Mouse (Mus musculus): ENCODE data around the gene Arhgap22. TPM values are rescaled to one million over a fixed set of nuclear protein-coding genes. Genes with fewer than 3 reads are reported as not detected.

Gene Arhgap22
- total RNA-seq, 2 experiments from 2014 or later, result 0.86 to 2.1 TPM

DNA sequence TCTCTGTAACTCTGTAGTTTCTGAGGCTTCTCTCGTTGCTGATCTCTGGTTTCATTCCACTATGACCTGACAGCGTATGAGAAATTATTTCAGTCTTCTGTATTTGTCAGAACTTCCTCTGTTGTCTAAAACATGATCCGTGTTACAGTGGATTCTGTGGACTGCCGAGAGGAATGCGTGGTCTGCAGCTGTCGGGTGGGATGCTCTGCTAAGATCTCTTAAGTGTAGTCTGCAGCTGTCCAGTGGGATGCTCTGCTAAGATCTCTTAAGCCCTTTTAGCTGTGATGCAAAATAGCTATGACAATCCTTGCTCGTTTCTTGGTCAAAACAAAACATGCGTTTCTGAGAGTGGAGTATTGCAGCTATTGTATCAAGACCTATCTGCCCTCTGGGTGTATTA is 3.0 kb upstream of the Arhgap22 start:
- no peak for DNase-seq
- intact Hi-C loops (cut with DNase I; ENCODE audit: low total_unique reads), result loop anchor here (5.0 kb wide), 1 partner anchor 161 kb away; no protein-coding TSS in a partner anchor

DNA sequence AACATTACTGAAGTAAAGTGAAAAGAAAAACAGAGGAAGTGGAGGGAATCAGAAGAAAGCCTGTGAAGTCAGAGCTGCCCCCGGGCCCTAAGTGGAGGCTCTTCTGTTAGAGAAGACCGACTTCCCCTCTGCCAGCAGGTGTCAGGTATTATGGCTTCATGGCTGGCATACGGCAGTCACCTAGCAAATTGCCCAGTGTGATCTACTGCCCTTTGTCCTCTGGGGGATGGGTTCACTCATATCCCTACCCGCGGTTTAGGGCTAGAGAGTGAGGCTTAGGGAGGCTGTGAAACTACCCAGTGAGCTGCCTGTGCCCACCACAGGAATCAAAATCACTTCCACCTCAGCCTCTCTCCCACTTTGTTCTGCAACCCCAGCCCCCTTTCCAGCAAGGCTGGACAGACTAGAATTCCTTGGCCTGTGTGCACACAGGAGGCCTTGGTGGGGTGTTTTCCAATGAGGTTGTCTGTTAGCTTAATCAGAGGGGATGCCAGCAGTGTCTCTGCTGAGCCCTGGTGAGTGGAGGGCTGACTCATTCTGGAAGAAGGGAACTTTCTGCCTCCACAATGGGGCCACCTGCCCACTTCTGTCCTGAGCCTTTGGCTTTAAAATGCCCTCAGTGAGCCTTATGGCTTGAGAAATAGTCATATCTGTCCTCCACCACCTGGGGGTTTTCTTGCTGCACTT is 1.4 kb upstream of the Arhgap22 start:
- DNase-seq, result no peak
- intact Hi-C loops (cut with DNase I; ENCODE audit: low total_unique reads), result loop anchor here (5.0 kb wide), 1 partner anchor 160 kb away; no protein-coding TSS in a partner anchor

DNA sequence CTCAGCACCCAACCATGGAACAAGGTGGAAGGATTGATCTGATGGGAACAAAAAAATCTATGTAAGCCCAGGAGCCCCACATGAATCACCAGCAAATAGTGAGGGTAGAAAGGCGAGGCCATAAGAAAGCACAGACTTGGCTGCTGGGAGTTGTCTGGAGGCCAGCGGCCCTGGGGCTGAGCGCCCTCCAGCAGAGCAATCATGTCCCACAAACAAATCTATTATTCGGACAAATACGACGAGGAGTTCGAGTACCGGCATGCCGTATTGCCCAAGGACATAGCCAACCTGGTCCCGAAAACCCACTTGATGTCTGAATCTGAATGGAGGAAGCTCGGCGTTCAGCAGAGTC is 892 bp upstream of the Arhgap22 start:
- no peak for DNase-seq
- intact Hi-C loops (cut with DNase I; ENCODE audit: low total_unique reads), result loop anchor here (5.0 kb wide), 1 partner anchor 159 kb away; no protein-coding TSS in a partner anchor

DNA sequence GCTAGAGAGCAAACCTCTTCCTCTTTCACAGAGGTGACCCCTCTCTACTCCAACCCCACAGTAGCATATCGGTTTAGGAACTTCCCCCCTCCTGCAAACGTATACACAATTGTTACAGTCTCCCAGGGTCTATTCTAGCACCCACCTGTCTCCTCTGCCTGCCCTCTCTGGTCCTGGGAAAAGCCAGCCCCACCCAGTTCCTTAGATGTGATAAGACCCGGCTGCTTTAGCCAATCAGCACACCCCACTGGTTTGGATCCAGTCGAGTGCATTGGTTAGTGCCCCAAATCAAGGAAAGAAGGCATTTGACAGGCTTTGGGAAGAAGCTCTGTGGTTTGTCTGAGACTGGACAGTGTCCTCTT is 922 bp downstream of the Arhgap22 start:
- intact Hi-C loops (cut with DNase I; ENCODE audit: low total_unique reads), result loop anchor here (2.0 to 5.0 kb wide), 2 partner anchors 88 to 158 kb away; no protein-coding TSS in a partner anchor
- DNase-seq, result no peak

DNA sequence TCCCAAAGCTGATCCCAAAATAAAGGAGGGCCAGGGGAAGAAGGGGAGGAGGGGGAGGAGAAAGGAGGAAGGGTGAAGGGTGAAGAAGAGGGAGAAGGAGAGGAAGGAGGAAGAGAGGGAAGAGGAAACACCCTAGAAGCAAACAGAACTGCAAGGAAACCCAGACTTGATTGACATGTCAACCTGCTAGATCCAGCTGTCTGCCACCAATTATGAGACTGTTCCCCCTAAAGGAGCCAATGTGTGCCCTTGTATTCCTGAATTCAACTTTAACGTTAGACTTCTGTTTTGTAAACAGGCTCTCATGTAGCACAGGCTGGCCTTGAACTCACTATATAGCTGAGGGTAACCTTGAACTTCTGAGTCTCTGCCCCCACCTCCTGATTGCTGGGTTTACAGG is 1.3 kb downstream of the Arhgap22 start:
- intact Hi-C loops (cut with DNase I; ENCODE audit: low total_unique reads), result loop anchor here (2.0 kb wide), 1 partner anchor 88 kb away; no protein-coding TSS in a partner anchor
- no peak for DNase-seq

DNA sequence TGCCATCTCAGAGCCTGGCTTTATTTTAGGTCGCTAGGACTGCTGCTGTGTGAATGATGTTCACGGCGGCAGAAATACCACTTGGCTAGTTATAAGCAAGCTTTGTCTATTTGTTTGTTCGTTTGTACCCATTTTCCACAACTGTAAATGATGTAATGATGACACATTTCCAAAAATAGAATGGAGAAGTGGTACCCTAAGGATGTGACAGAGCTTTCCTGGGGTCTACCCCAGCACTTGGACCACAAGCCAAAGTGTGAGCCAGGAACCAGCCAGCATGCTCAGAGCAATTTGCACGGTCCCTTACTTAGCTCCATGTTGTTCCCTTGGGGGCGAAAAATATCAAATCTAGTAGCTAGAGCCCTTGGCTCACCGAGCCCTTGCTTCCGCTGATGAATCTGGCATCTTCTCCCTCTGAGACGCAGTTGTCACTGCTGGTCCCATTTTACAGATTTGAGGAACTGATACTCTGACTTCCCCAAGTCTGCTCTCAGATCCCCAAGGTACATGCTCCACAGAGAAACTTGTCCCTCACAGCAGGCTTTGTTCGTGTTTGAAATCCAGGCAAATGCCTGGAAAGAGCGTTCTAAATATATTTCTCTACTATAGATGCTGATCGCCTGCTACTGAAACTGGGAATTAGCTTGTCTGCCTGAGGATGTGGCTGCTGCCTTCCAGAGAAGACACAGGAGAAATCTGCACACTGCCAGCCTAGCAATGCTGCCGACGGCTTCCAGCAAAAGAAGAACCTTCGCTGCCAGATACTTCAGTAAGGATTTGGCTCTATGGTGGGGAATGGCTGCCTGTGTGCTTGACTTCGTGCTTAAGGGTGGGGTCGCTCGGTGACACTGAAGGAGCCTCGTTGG is 2.8 kb downstream of the Arhgap22 start:
- no peak for DNase-seq
- intact Hi-C loops (cut with DNase I; ENCODE audit: low total_unique reads), result no loop called here

DNA sequence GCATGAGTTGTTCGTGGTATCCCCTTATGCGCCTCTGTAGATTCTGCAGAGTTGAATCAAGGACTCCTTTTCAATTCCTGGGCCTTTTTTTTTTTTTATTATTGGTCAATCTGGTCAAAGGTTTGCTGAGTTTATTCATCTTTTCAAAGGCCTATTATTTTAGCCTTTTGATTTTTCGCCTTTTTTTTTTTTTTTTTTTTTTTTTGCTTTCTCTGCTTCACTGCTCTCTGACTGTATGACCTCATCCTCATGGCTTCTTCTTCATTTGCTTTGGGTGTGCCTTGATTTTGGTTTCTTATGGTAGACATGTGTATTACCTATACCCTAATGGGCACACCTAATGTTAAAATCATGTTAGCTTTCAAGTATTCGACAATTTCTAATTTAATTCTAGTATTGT is 11.4 kb downstream of the Arhgap22 start:
- intact Hi-C loops (cut with DNase I; ENCODE audit: low total_unique reads), result no loop called here
- DNase-seq, result no peak

DNA sequence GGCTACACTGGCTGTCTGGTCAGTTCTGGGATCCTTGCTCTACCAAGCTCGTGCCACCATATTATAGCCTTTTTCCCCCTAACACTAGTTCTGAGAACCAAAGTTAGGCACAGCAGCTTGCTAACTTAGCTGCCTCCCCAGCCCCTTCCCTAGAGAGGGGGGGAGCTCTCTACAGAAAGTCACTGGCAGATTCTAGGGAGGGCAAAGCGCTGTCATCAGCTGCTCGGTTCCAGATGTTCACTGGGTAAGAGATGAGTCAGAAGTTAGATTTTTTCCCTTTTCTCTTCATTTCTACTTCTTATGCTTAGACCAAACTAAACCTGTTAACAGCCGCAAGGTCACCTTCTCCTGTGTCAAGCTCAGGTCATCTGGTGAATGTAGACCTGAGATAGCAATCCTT is 16.8 kb downstream of the Arhgap22 start:
- no peak for DNase-seq
- intact Hi-C loops (cut with DNase I; ENCODE audit: low total_unique reads), result no loop called here

DNA sequence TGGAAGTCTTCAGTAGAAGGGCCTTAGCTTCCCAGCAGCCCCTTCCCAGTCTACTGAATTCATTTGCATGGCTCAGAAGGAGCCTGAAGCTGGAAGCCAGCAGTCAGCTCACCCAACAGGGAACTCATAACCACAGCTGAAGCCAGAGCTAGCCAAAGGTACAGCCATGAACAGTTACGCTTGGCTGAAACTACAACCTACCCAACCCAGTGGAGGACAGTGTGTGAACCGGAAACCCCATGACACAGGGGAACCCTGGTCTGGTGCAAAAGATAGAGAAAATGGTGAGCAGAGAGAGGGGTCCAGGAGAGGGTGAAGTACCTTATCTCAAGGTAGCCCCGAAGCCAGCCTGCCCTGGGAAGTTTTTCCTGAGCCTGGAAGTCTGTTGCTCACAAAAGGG is 17.5 kb downstream of the Arhgap22 start:
- intact Hi-C loops (cut with DNase I; ENCODE audit: low total_unique reads), result no loop called here
- no peak for DNase-seq

DNA sequence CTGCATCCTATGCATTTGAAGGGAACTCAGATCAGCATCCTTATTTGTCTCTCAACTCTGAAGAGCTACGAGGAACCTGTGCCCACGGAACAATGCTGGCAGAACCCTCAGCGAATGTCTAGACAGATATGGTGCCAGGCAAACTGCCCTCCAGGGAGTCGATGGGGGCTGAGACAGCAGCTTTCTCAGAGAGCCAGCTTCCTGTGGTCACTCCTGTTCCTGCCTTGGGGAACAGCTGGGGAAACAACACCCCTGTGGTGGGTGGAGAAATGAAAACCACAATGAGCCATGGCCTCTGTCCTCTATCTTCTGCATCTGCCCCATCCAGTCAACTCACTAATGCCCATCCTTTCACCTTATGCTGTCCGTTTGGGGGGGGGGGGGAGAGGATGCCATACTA is 18.2 kb downstream of the Arhgap22 start:
- intact Hi-C loops (cut with DNase I; ENCODE audit: low total_unique reads), result no loop called here
- DNase-seq, result peak; percentile 26

DNA sequence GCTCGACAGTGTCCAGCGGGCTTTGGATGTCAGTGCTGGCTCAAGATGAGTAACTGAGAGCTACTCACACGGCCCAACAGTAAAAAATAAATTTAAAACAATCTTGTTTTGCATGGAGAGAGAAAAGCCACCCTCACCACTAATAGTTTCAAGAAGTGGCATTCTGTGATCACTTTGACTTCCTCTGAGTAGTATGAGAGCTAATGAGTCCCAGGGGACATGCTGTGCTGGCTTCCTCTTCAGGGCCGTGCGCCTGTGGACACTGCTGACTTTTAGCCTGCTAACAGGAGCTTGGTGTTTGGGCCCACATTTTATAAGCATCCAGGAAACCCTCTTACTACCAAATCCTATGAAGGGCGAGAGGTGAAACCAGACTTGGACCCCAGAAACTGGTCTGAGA is 21.8 kb downstream of the Arhgap22 start:
- DNase-seq, result no peak
- intact Hi-C loops (cut with DNase I; ENCODE audit: low total_unique reads), result no loop called here

DNA sequence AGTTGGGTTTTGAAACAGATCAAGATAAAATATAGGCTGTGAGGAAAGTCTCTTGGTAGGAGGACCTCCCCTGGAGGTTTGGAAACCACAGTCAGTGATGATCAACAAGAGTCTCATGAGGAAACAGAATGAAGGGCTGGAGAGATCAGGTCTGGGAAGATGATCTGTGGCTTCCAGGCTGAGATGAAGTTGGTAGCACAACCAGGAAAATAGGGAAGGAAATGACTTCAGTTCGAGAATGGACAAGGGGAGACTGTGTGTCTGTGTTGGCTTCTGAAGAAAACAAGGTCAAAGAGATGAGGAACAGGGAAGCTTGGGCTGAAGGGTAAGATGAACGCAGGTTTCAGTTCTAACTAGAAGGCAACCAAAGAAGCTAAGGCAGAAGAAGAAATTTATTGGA is 26.6 kb downstream of the Arhgap22 start:
- no peak for DNase-seq

DNA sequence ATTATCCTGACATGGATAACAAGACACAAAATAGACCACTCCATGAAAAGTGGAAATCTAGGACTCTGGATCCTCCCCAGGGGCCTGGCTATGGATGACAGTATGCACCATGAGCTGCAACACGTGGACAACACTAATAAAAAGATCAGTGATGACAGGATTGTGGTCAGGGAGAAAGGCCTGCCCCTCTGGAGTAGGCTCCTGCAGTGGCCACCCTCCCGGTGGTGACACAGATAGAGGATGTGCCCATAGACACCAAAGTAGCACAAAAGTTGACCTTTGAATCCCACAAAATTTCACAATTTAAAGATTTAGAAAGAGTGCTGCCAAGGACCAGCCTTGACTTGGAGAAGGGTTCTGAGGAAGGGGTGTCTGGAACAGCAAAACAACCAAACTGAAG is 29.4 kb downstream of the Arhgap22 start:
- DNase-seq, result no peak
- intact Hi-C loops (cut with DNase I; ENCODE audit: low total_unique reads), result no loop called here

More for the DNA sequence above, 26.6 kb downstream of the Arhgap22 start:
- intact Hi-C loops (cut with DNase I; ENCODE audit: low total_unique reads), result no loop called here

DNA sequence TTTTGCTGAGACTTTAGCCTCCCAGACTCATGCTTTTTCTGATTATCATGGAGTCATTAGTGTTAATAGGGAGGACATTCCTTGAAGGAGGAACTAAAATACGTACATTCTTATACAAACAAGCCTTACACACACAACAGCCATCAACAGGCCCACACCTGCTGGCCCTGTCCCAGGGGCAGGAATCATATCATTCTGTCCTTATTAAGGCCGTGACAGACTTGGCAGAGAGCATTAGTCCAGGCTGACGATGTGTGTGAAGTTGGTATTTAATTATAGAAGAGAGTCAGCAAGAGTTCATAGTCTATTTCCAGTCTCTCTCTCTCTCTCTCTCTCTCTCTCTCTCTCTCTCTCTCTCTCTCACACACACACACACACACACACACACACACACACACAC is 30.7 kb downstream of the Arhgap22 start:
- intact Hi-C loops (cut with DNase I; ENCODE audit: low total_unique reads), result no loop called here
- DNase-seq, result no peak

DNA sequence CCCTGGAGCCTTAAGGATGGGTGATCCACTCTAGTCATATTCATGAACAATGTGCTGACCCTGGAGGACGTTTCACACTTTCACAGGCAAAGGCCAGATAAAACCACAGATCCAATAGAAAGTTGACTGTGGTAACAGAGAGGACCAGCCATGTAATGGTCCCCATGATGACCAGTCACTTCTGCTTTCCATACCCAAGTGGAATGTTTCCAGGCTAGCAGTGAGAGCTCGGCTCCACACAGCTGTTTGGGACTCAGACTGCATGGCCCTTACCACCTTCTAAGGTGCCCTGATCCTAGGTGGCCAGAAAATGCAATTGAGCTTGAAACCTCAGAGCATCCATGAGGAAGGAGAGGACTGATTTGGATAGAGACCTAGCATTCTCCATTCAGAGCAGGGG is 31.1 kb downstream of the Arhgap22 start:
- DNase-seq, result no peak
- intact Hi-C loops (cut with DNase I; ENCODE audit: low total_unique reads), result no loop called here

DNA sequence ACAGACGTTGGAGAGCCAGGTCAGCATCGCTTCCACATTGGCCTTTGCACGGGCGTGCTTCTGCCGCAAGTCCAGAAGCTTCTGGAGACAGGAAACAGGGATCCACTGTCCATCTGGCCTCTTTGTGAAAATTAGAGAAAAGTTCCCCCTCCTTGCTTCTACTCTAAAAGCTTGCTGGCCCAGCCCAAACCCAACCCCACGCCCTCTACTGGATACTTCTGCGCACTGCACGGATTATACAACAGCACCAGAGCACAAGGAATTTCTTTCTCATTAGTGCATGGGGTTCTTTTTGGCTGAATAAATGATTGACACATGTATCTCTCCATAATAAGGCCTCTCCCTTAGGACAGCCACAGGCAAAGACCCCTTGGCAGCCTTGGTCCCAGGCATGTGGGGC is 32.6 kb downstream of the Arhgap22 start:
- intact Hi-C loops (cut with DNase I; ENCODE audit: low total_unique reads), result no loop called here

DNA sequence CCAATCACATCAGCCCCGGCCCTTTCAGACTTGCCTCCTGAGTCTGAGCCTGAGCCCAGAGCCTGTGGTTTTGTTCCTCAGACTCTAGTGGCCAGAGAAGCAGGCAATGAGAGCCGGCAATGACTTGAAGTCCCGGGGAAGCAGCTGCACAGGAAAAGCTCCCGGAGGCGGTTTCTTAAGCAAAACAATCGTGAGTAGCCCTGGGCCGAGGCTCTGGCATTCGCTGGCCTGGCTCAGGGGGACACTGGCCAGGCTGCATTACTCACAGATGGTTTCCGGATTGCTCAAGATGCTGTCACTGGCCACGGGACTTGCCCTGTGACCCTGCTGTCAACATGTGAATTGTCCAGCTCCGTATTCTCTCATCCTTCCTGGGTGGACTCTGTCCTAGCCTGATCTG is 33.8 kb downstream of the Arhgap22 start:
- intact Hi-C loops (cut with DNase I; ENCODE audit: low total_unique reads), result no loop called here
- DNase-seq, result peak; percentile 82

More for the DNA sequence above, 32.6 kb downstream of the Arhgap22 start:
- DNase-seq, result peak; percentile 66

DNA sequence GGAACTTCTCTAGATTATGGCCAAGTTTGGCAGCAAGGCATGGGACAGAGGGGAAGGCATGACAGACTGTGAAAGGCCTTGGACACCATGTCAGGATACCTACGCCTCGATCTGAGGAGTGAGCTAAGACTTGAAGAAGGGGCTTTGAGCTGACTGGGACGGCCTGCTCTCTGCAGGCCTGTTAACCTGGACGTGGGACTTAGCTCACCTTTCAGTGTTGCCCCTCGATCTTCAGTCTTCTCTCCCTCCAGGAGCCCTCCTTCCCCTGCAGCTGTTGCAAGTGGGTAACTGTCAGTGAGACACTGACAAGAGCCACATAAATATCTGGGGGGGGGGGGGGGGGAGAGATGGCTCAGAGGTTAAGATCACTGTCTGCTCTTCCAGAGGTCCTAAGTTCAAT is 34.9 kb downstream of the Arhgap22 start:
- intact Hi-C loops (cut with DNase I; ENCODE audit: low total_unique reads), result no loop called here
- DNase-seq, result no peak

DNA sequence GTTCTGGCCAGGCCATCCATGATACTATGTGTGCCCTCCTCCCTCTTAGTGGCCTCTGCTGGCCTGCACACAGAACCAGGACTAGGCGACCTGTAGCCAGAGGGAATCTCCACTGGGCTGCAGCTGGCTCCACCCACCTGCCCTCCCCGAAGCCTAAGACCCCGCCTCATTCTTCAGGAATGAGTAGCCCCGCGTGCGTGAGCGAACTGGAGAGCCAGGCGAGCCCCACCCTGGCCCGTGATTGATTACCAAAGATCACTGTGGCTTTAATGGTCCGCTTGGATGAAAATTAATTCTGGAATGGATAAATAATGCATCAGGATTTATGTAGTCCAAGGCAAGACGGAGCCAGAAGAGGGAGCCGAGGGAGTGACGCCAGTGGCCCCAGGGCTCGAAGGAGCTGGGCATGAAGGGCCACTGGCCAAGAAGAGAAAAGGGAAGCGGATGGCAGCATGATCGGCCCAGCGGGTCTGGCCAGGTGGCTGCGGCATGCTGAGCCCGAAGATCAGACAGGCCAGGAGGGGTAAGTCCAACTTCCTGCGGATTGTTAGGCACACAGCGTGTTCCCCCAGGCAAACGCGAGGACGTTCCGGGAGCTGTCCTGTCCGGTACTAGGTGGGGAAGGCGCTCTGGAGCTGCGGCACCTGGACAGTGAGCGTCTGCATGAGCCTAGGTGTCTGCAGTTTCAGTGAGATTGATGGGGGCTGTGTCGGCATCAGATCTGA is 36.6 kb downstream of the Arhgap22 start:
- DNase-seq, result peak; percentile 47
- intact Hi-C loops (cut with DNase I; ENCODE audit: low total_unique reads), result no loop called here
